In the genomic region with DNA sequence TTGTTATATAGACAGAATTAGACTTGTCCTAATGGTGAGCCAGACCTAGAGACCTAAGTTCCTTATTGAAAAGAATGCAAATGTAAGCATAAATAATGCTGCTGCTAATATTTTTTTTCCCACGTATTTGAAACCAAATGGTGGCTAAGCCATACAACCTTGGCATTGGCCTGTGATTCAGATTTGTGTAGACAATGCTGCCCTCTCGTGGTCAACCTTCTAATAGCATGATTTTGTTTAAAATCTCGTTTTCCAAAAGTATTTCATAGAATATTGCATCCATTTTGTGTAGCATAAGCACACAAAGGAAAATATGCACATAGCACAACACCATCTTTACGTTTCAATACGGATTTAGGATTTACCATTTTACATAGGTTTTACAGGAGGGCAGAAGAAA, we compare ENCODE assay signal across 8 mouse cellular contexts.
A peak's percentile ranks its signal among the peaks of the same experiment; 100 is the strongest.
DNase-seq lines count a peak whose midpoint lies in the region; TF ChIP-seq lines count a peak whose summit lies in the region.

No protein-coding gene starts in this region.

- no peak overlapping the region for H3K27ac ChIP-seq in MEL (ENCODE audit: control insufficient read depth, low read depth, low read length)

- H3K9me3 ChIP-seq in MEL (replicated peaks; ENCODE audit: insufficient read depth, low read length), result no peaks in the 10 kb centered on the region

- TF ChIP-seq EP300 in MEL (IDR thresholded peaks at IDR 0.05; ENCODE audit: low read depth in 1 of 2, low read length in 2 of 2), result no peak

- peak; percentile 57 to 93 (median 59) for TF ChIP-seq CTCF in MEL (IDR thresholded peaks at IDR 0.05 in 2 of 3, conservative IDR thresholded peaks at IDR 0.05 in 1 of 3; ENCODE audit: control insufficient read depth in 1 of 3, insufficient read depth in 1 of 3, low read depth in 2 of 3, low read length in 3 of 3, poor library complexity in 1 of 3, severe bottlenecking in 1 of 3)

- H3K36me3 ChIP-seq in MEL (ENCODE audit: control insufficient read depth in 1 of 2, insufficient read depth in 2 of 2, low read length in 2 of 2), result no peaks in the 10 kb centered on the region

- peak; percentile 96 for TF ChIP-seq RAD21 in MEL (IDR thresholded peaks at IDR 0.05; ENCODE audit: low read depth, low read length)

- H3K27me3 ChIP-seq in MEL (ENCODE audit: control insufficient read depth in 1 of 2, insufficient read depth in 2 of 2, low read length in 2 of 2), result no peaks in the 10 kb centered on the region

- no peak overlapping the region for H3K9ac ChIP-seq in MEL (ENCODE audit: control insufficient read depth, low read depth, low read length, poor library complexity, severe bottlenecking)

- peak; percentile 18 for DNase-seq in kidney, adult 18-20 months
- no peak for DNase-seq in kidney, adult 11 months
- DNase-seq in MEL (ENCODE audit: low read depth, low spot score), result peak; percentile 78
- DNase-seq in cerebellum, adult 18-20 months, result peak; percentile 64 to 77
- peak; percentile 32 for DNase-seq in gastrocnemius, postnatal 14 days
- DNase-seq in left cerebral cortex, adult 9 months (ENCODE audit: low spot score in 2 of 2), result peak; percentile 45 to 89
- peak; percentile 91 for DNase-seq in naive thymus-derived CD4-positive, alpha-beta T cell, adult 2 months (ENCODE audit: low read depth)
- DNase-seq in yolk sac, embryonic 10.5 days (ENCODE audit: low spot score), result peak; percentile 20

- H3K4me1 ChIP-seq in MEL (ENCODE audit: control insufficient read depth in 1 of 2, insufficient read depth in 2 of 2, low read length in 2 of 2), result no peaks in the 10 kb centered on the region

- no peak for TF ChIP-seq POLR2A in MEL (IDR thresholded peaks at IDR 0.05; ENCODE audit: control insufficient read depth in 1 of 2, insufficient read depth in 1 of 2, low read depth in 1 of 2, low read length in 2 of 2, poor library complexity in 1 of 2)

- no peaks in the 10 kb centered on the region for H3K79me2 ChIP-seq in MEL (ENCODE audit: control insufficient read depth, insufficient read depth, low read length, poor library complexity)

- intact Hi-C loops in gastrocnemius, postnatal 14 days (cut with DNase I; ENCODE audit: low total_unique reads), result loop anchor here (5.0 kb wide), 2 partner anchors 686 to 781 kb away; no protein-coding TSS in a partner anchor

- H3K4me3 ChIP-seq in MEL (ENCODE audit: control insufficient read depth in 1 of 2, insufficient read depth in 1 of 2, low read depth in 2 of 2, low read length in 2 of 2), result no peak overlapping the region

TF ChIP-seq in MEL, 35 proteins besides CTCF, POLR2A, EP300 and RAD21:
- TF ChIP-seq NRF1 (IDR thresholded peaks at IDR 0.05; ENCODE audit: insufficient read depth, low read depth, low read length, poor library complexity, severe bottlenecking) (no peak), USF1 (IDR thresholded peaks at IDR 0.05; ENCODE audit: low read depth, low read length) (no peak), CHD2 (IDR thresholded peaks at IDR 0.05; ENCODE audit: low read length) (no peak), ZC3H11A (IDR thresholded peaks at IDR 0.05; ENCODE audit: low read depth, low read length) (peak; percentile 97), ZNF384 (IDR thresholded peaks at IDR 0.05; ENCODE audit: low read depth, low read length) (0 out of 2 replicates have a peak, but pooled peaks have one; percentile 38), TAL1 (IDR thresholded peaks at IDR 0.05; ENCODE audit: low read length) (no peak), RCOR1 (IDR thresholded peaks at IDR 0.05; ENCODE audit: low read depth, low read length) (no peak), JUND (IDR thresholded peaks at IDR 0.05; ENCODE audit: low read depth, low read length) (no peak), UBTF (IDR thresholded peaks at IDR 0.05; ENCODE audit: borderline replicate concordance, insufficient read depth, low read depth, low read length) (no peak), MYB (IDR thresholded peaks at IDR 0.05; ENCODE audit: low read depth, low read length) (no peak), ELF1 (IDR thresholded peaks at IDR 0.05; ENCODE audit: low read depth, low read length) (no peak), SMC3 (IDR thresholded peaks at IDR 0.05; ENCODE audit: low read depth, low read length) (peak; percentile 98), GATA1 (IDR thresholded peaks at IDR 0.05; ENCODE audit: low read depth, low read length) (no peak)
